Mouse (Mus musculus) heart, embryonic 10.5 days (tissue): ENCODE data around the gene Mrpl43. TPM values are rescaled to one million over a fixed set of nuclear protein-coding genes. Genes with fewer than 3 reads are reported as not detected.

Experiments
- DNase-seq: peaks from one replicate; pipeline ENCODE4 v3.0.0-alpha.2; 2017; ENCODE audit warnings: low spot score
- H3K27ac ChIP-seq: fragments of 300-500 bp; sonication (generic); 2 replicates; pipeline ENCODE4 v1.5.1; 2016; ENCODE audit warnings: mild to moderate bottlenecking
- H3K27me3 ChIP-seq: fragments of 300-500 bp; sonication (generic); 2 replicates; pipeline ENCODE4 v1.6.1; 2016; ENCODE audit warnings: mild to moderate bottlenecking; ENCODE audit not compliant: poor library complexity, insufficient read depth, severe bottlenecking
- H3K36me3 ChIP-seq: fragments of 300-500 bp; sonication (generic); 2 replicates; pipeline ENCODE4 v1.6.1; 2016; ENCODE audit warnings: mild to moderate bottlenecking, moderate library complexity
- H3K4me1 ChIP-seq: fragments of 300-500 bp; sonication (generic); 2 replicates; pipeline ENCODE4 v1.6.1; 2016; ENCODE audit warnings: mild to moderate bottlenecking
- H3K4me3 ChIP-seq: fragments of 300-500 bp; sonication (generic); 2 replicates; pipeline ENCODE4 v1.5.1; 2016; ENCODE audit warnings: mild to moderate bottlenecking, moderate library complexity
- H3K9me3 ChIP-seq: fragments of 300-500 bp; sonication (generic); 2 replicates; pipeline ENCODE4 v1.6.1; 2016; ENCODE audit warnings: mild to moderate bottlenecking, moderate library complexity
- WGBS: fragments of 180-500 bp; shearing (Covaris S2); methylation state at CpG from one replicate; pipeline ENCODE4 v1.1.7; 2016; 5-methylcytosine and 5-hydroxymethylcytosine counted together
- polyA plus RNA-seq: library from polyadenylated mRNA; unstranded; fragments of >200 nt; fragmentation: Nextera tagmentation; extraction: Ambion mirVana; gene quantifications from 2 replicates; pipeline ENCODE4 v1.2.1, GENCODE M21; 2016

Mrpl43 gene
- 63.8 and 66.3 TPM in 2 replicates for polyA plus RNA-seq

DNA sequence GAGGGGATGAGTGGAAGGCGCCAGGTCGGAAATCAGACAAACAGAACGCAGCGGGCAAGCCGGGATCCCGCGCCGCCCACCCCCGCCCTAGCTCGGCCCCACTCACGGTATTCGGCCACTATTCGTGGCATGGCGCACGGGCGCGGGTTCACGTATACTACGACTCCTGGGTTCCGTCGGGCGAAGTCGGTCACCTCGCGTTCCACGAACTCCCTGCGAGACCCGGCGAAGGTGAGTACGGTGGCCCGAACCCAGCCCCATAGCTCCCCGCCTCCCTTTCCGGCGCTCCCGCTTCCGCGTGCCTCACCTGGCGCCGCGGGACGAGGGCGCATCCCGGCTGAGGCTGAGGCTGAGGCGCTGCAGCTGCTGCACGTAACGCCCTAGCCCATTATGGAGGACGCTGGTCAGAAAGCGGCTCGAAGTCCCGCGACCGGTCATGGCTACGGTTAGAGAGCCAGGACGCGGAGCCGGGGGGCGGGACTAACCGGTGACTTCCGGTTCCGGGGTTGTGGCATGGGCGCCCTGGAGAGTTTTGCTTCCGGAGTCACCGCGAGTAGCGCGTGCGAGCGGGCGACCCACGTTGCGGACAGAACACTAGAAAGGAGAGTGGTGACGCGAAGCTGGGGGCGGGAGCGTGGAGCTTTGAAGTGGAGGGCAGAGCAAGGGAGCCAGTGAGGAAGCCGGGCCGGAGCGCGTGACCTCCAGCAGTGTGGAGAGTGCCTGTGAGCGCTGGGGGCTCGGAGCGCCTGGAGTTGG is at the start of gene Mrpl43:
Gene Mrpl43 (minus strand): TSS at position 486 of the 756 bp plus-strand sequence.
- Histone ChIP-seq H3K27ac (peak within 1 kb of the TSS; percentile 88), H3K27me3 (no peaks in the 10 kb centered on the region), H3K4me1 (peaks cover 24% of the 10 kb centered on the region), H3K36me3 (peaks cover 57% of the 10 kb centered on the region), H3K9me3 (no peaks in the 10 kb centered on the region), H3K4me3 (peak within 1 kb of the TSS; percentile 91)
- WGBS = under 1% methylated on average over 82 of the region's 82 CpGs
- DNase-seq = peak; percentile 98

DNA sequence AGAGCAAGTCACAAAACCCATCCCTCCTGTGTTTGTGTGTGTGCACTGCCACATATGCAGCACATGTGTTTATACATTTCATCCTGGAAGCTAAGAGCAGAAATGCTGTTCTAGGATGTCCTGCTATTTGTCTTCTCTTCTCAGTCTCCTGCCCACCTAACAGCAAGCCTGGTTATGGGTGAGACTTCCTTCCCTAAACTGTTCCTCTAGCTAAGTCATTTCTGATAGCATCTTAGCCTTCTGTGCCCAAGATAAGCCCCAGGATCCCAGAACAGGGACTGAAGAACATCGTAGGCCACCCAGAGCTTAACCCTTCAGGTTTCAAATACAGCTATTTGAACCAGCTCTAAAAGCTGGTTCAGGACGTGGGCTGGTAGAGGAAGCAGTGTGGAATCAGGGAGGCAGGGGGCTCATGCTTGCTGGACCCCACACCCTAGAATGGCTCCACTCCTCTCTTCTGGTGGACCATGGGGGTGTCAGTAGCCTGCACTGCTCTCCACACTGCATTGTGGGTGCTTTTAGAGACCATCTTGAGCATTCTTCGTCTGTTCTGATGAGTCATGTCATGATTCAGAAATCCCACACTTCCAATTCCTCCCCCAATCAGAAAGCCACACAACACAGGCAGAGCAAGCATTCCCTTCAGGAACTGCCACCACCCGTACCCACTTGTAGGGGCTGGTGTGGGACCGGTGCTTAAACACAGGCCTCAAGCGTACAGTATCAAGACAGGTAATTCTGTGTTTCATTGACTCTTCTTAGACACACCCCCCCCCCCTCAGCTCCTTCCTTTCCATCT is 48.8 kb upstream of the Mrpl43 start:
- 68% methylated on average over 6 of the region's 6 CpGs for WGBS
- no peak overlapping the region for H3K4me3 ChIP-seq
- no peaks in the 10 kb centered on the region for H3K9me3 ChIP-seq
- H3K36me3 ChIP-seq = peaks cover 28% of the 10 kb centered on the region
- no peak for DNase-seq
- H3K4me1 ChIP-seq = peaks cover 29% of the 10 kb centered on the region
- 0 out of 2 replicates have a peak, but pooled peaks cover 3% of the 10 kb centered on the region for H3K27me3 ChIP-seq
- H3K27ac ChIP-seq = no peak overlapping the region

DNA sequence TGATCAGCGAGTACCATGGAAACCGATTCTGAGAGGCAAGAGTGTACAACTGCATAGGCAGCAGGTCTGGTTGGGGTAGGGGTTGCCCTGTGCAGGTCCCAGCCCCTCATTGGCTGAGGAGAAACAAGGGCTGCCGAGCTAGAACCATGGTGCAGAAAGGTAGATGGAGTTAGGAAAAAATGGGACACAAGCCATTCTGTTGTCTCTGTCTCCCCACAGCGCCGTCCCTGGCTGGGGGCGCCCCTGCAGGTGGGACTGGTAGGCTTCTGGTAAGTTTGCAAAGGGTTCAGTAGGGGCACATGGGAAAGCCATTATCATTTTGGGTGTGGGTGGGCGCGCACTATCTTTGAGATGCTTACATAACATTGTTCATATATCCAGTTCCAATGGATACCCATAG is 47.2 kb upstream of the Mrpl43 start:
- DNase-seq = no peak
- no peak overlapping the region for H3K4me3 ChIP-seq
- 0 out of 2 replicates have a peak, but pooled peaks cover 3% of the 10 kb centered on the region for H3K27me3 ChIP-seq
- peaks cover 28% of the 10 kb centered on the region for H3K36me3 ChIP-seq
- H3K4me1 ChIP-seq = peaks cover 32% of the 10 kb centered on the region
- 81% methylated on average over 8 of the region's 8 CpGs for WGBS
- no peaks in the 10 kb centered on the region for H3K9me3 ChIP-seq
- H3K27ac ChIP-seq = no peak overlapping the region

DNA sequence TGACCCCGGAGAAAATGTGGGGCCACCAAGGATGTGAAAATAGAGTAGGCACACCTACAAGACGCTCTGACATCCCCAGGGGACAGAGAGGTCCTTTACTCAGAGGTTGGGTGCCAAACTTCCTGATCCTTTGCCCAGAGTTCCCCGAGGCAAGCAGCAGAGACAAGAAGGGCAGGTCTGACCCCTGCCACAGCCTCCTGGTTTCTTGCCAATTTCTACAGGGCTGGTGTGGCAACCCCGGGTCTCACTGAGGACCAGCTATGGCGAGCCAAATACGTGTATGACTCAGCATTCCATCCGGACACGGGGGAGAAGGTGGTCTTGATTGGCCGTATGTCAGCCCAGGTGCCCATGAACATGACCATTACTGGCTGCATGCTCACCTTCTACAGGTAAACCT is 43.3 kb upstream of the Mrpl43 start:
- no peaks in the 10 kb centered on the region for H3K9me3 ChIP-seq
- no peak overlapping the region for H3K27ac ChIP-seq
- peaks cover 27% of the 10 kb centered on the region for H3K27me3 ChIP-seq
- H3K4me1 ChIP-seq = peaks cover 39% of the 10 kb centered on the region
- H3K36me3 ChIP-seq = peaks cover 25% of the 10 kb centered on the region
- DNase-seq = no peak
- no peak overlapping the region for H3K4me3 ChIP-seq
- WGBS = 72% methylated on average over 9 of the region's 9 CpGs

DNA sequence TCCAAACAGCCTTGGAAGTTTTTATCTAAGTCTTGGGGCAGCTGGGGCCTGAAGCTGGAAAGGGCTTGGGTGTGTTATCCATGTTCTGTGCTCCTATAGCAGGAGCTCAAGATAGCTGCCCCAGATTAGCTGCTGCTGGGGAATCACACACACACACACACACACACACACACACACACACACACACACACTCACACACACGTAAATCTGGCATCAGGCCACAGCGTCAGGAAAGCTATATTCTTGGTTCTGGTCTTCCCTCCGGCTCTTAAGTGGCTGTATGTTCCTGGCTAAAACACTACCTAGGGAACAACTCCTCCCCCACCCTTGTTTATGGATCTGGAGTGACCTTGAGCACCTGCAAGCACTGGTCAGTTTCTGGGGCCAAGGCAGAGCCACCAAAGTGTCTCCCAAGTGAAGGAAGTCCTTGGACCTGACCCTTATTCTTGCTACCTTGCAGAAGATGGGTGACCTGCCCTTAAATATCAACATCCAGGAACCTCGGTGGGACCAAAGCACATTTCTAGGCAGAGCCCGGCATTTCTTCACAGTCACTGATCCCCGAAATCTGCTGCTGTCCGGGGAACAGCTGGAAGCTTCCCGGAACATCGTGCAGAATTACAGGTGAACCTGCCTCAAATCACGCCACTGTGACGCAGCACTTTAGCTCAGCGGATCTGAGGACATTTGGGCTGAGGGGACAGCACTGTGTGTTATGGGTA is 42.6 kb upstream of the Mrpl43 start:
- H3K9me3 ChIP-seq = no peaks in the 10 kb centered on the region
- peak overlapping the region; percentile 87; the same call in 1 of the 2 replicates for H3K27ac ChIP-seq
- H3K27me3 ChIP-seq = peaks cover 31% of the 10 kb centered on the region
- DNase-seq = no peak
- H3K4me3 ChIP-seq = peak overlapping the region; percentile 66
- WGBS = 73% methylated on average over 12 of the region's 12 CpGs
- peaks cover 23% of the 10 kb centered on the region for H3K36me3 ChIP-seq
- peaks cover 39% of the 10 kb centered on the region for H3K4me1 ChIP-seq

DNA sequence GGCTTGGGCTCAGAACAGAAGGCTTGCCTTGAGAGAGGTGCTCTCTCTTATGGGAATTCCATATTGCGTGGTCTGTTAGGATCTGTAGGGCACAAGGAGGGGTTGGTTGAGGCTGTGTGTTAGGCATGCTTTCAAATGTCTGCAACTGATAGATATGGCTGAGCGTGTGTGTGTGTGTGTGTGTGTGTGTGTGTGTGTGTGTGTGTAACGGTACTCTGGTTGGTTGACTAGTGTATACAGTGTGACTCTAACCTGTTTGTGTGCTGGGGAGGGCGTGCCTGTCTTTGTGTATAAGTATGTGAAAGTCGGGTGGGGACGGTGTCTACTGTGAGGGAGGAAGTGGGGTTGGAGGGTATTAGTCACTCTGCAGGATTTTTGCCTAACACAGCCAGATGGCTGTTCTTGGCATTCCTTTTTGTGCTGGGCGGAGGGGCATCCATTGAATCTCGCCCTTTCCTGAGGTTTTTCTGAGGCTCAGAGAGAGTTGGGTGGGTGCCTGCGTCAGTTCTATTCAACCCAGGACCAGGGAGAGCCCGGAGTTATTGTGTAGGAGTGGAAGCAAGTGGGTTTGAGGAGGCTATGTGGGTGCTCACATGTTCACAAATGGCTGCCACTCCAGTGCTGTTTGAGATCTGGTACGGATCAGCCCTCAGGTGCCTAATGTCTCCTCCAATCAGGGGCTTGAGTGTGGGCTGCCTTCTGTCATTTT is 41.8 kb upstream of the Mrpl43 start:
- H3K27me3 ChIP-seq = peaks cover 39% of the 10 kb centered on the region
- peak overlapping the region; percentile 87 for H3K27ac ChIP-seq
- WGBS = 38% methylated on average over 11 of the region's 11 CpGs

DNA sequence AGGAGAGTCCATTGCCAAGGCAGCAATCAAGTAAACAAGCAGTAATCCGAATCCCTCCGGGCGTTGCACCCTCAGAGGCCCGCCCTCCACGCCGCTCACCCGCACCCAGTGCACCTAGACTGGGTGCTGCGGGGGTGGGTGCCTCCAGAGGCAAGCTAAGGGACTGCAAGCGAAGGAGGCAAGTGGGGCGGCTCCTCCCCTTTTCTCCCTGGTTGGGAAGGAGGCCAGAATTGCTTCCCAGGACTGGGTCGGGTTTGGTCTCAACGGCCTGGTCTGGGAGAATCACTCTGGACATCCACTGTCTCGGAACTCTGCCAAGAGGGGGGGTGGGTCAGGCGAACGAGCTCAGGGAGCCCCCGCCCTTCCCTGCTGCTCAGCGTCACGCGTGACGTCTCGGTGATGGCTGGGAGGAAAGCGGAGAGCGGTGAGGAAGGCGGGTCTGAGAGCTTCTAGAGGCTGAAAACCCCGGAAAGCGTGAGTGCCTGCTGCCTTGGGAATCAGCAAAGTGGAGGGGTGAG is 41.2 kb upstream of the Mrpl43 start, which contains the start of gene Sfxn3:
Gene Sfxn3 (plus strand): TSS at position 87 of the 518 bp plus-strand sequence.
- Histone ChIP-seq H3K4me3 (peak within 1 kb of the TSS; percentile 66), H3K9me3 (no peaks in the 10 kb centered on the region), H3K4me1 (peaks cover 39% of the 10 kb centered on the region), H3K27me3 (peaks cover 45% of the 10 kb centered on the region), H3K27ac (peak within 1 kb of the TSS; percentile 87), H3K36me3 (peaks cover 14% of the 10 kb centered on the region)
- DNase-seq = peak; percentile 92
- under 1% methylated on average over 26 of the region's 26 CpGs for WGBS

More for the DNA sequence above, 41.8 kb upstream of the Mrpl43 start:
- peaks cover 18% of the 10 kb centered on the region for H3K36me3 ChIP-seq
- peaks cover 39% of the 10 kb centered on the region for H3K4me1 ChIP-seq
- H3K9me3 ChIP-seq = no peaks in the 10 kb centered on the region
- peak; percentile 88 for DNase-seq
- peak overlapping the region; percentile 66 for H3K4me3 ChIP-seq

DNA sequence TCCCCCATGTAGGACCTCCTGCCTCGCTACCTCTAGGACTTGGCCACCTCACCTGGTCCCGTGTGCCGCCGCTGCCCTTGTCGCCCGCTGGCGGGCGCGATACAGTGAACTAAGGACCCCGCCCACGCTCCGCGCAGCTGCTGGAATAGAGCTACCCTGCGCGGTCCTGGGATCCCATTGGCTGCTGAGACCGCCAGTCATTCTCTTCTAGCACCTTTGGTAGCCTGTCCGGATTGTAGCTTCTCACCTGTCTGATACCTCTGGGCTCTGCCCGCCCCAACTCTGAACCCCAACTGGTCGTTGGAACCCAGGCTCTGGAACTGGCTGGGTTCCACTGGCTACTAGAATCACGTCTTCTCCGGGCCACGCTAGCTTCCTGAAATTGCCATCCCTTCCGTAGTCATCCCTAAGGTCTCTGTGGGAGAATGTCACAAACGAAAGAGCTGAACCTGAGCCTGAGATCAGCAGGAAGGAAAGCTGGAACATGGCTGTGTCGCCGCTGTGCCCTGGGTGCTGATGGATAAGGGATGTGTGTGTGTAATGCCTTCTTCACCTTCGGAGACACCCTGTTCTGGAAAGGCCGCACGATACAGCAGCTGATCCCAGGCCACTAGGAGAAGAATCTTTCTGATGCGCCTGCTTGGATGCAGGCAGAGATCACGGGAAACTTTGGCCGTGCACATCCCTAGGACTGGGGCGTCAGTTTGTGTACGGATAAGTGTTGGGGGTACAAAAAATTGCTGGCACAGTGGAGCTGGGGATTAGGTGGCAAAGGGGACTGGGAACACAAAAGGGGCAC is 40.5 kb upstream of the Mrpl43 start:
- 3% methylated on average over 34 of the region's 34 CpGs for WGBS

DNA sequence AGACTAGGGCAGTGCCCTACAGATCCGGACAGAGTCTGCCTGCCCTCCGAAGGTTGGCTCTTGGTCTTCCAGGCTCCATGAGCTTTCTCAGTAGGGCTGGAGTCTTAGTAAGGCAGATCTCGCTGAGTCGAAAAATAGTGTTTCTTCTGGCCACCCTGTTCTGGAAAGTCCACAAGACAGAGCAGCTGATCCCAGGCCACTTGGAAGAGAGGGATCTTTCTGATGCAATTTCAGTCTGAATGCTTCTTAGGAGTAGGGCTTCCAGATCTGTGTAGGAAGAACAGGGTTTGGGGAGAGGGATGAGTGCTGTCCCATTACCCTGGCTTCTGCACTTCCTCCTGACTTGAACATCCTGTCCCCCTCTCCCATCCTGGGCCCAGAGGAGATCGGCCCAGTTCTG is 39.4 kb upstream of the Mrpl43 start, which contains the start of gene Pdzd7:
Gene Pdzd7 (minus strand): TSS at position 67 of the 400 bp plus-strand sequence.
- Histone ChIP-seq H3K27ac (0 out of 2 replicates have a peak within 1 kb of the TSS, but pooled peaks have one; percentile 12), H3K4me1 (peaks cover 39% of the 10 kb centered on the region), H3K4me3 (peak within 1 kb of the TSS; percentile 66), H3K9me3 (no peaks in the 10 kb centered on the region), H3K36me3 (peaks cover 1% of the 10 kb centered on the region; the same call in 1 of the 2 replicates), H3K27me3 (peaks cover 62% of the 10 kb centered on the region)
- 71% methylated on average over 5 of the region's 5 CpGs for WGBS
- no peak for DNase-seq

More for the DNA sequence above, 40.5 kb upstream of the Mrpl43 start:
- H3K36me3 ChIP-seq = peaks cover 6% of the 10 kb centered on the region; the same call in 1 of the 2 replicates
- peaks cover 39% of the 10 kb centered on the region for H3K4me1 ChIP-seq
- peaks cover 52% of the 10 kb centered on the region for H3K27me3 ChIP-seq
- DNase-seq = no peak
- peak overlapping the region; percentile 66 for H3K4me3 ChIP-seq
- H3K9me3 ChIP-seq = no peaks in the 10 kb centered on the region
- H3K27ac ChIP-seq = peak overlapping the region; percentile 87; the same call in 1 of the 2 replicates

DNA sequence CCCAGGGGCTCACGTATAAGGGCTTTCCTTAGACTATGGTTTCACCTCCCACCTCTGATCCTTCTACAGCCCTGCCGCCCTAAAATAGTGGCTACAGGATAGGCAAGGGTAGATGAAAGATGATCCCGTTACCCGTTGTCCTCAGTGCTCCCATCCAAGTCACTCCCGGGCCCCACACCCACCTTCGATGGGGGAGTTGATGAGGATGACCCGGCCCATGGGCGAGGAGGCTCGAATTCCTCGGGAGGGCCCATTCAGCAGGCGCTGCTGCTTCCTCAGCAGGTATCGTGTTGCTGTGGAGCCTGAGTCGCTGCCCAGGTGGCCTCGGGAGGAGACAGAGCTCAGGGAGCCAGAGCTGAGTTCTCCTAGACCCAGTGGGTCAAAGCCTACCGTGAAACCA is 39.0 kb upstream of the Mrpl43 start:
- no peaks in the 10 kb centered on the region for H3K36me3 ChIP-seq
- peaks cover 66% of the 10 kb centered on the region for H3K27me3 ChIP-seq
- WGBS = 40% methylated on average over 15 of the region's 15 CpGs
- peaks cover 39% of the 10 kb centered on the region for H3K4me1 ChIP-seq
- H3K4me3 ChIP-seq = no peak overlapping the region
- no peak for DNase-seq
- H3K9me3 ChIP-seq = no peaks in the 10 kb centered on the region
- no peak overlapping the region for H3K27ac ChIP-seq

DNA sequence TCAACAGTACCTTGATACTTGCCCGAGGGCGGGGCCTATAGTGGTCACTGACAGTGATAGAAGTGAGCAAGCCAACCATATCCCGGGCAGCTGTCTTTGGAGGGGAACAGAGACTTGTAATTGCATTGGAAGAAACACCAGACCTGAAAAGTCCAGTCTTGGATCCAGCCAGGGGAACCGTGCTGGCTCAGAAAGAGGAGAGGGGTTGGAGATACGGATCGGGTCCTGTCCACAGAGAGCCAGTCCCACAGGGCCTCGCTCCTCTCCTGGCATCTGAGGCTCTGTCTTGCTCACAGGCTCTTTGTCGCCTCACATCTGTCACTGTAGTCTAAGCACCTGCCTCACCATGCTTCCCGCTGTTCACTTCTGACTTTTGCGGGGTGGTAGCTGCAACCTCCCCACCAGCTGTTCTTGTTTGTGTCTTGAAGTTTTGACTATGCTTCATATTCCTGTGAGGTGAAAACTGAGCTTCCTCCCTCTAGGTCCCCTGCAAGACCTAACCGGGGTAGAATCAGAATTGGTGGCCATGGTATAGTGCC is 38.2 kb upstream of the Mrpl43 start:
- Histone ChIP-seq H3K4me3 (no peak overlapping the region), H3K9me3 (no peaks in the 10 kb centered on the region), H3K27me3 (peaks cover 74% of the 10 kb centered on the region), H3K4me1 (peaks cover 38% of the 10 kb centered on the region), H3K36me3 (no peaks in the 10 kb centered on the region), H3K27ac (no peak overlapping the region)
- 52% methylated on average over 11 of the region's 11 CpGs for WGBS
- DNase-seq = no peak
